Comparison of ENCODE assay signal across 9 mouse cellular contexts in genomic region chr6:136689790-136690413, GRCm38 (mm10). TPM values are rescaled to one million over a fixed set of nuclear protein-coding genes. Genes with fewer than 3 reads are reported as not detected.
A peak's percentile ranks its signal among the peaks of the same experiment; 100 is the strongest.
DNase-seq lines count a peak whose midpoint lies in the region; ATAC-seq lines count a peak whose summit lies in the region.
"Had no signal": no experiment of that assay in that cellular context is flagged by ENCODE, and none has a peak within 500 bp of the region (broad histone marks: within the 10 kb centered on the region; RNA-seq: fewer than 3 reads in every experiment).

No protein-coding gene starts in this region.

- H3K36me3 ChIP-seq in heart, embryonic 10.5 days = no peaks in the 10 kb centered on the region; the same call in 1 of the 2 replicates
- no peaks in the 10 kb centered on the region for H3K36me3 ChIP-seq in embryonic facial prominence, embryonic 14.5 days (ENCODE audit: control insufficient read depth, insufficient read depth, low read length)
- no peaks in the 10 kb centered on the region for H3K36me3 ChIP-seq in megakaryocyte, embryonic 14.5 days (replicated peaks; ENCODE audit: low read length)

- H3K9me3 ChIP-seq in heart, embryonic 10.5 days = no peaks in the 10 kb centered on the region
- H3K9me3 ChIP-seq in embryonic facial prominence, embryonic 14.5 days (ENCODE audit: control insufficient read depth, low read length) = 0 out of 2 replicates have a peak, but pooled peaks cover 7% of the 10 kb centered on the region
- peaks cover 34% of the 10 kb centered on the region for H3K9me3 ChIP-seq in megakaryocyte, embryonic 14.5 days

- no peak overlapping the region for H3K27ac ChIP-seq in heart, embryonic 10.5 days
- H3K27ac ChIP-seq in embryonic facial prominence, embryonic 14.5 days (replicated peaks; ENCODE audit: low read depth, low read length) = peak overlapping the region; percentile 59

- H3K9ac ChIP-seq in embryonic facial prominence, embryonic 14.5 days (ENCODE audit: low read depth, low read length) = no peak overlapping the region

- no peak for ATAC-seq in embryonic facial prominence, embryonic 14.5 days (ENCODE audit: low read depth)
- ATAC-seq in frontal cortex, adult (ENCODE audit: low TSS enrichment) = no peak

- no peak overlapping the region for H3K4me3 ChIP-seq in heart, embryonic 10.5 days
- no peak overlapping the region for H3K4me3 ChIP-seq in embryonic facial prominence, embryonic 14.5 days (ENCODE audit: low read depth, low read length)
- peak overlapping the region; percentile 7 for H3K4me3 ChIP-seq in megakaryocyte, embryonic 14.5 days (replicated peaks)
- H3K4me3 ChIP-seq: erythroblast, embryonic 14.5 days had no signal

- peaks cover 8% of the 10 kb centered on the region for H3K4me1 ChIP-seq in heart, embryonic 10.5 days
- no peaks in the 10 kb centered on the region for H3K4me1 ChIP-seq in embryonic facial prominence, embryonic 14.5 days (ENCODE audit: control insufficient read depth, insufficient read depth, low read length)
- H3K4me1 ChIP-seq in megakaryocyte, embryonic 14.5 days = peaks cover 4% of the 10 kb centered on the region; the same call in 1 of the 2 replicates

- peak; percentile 22 to 60 for DNase-seq in heart, adult 9 months (ENCODE audit: low spot score in 2 of 2)
- DNase-seq in heart, embryonic 10.5 days (ENCODE audit: low spot score) = no peak
- DNase-seq in B cell, adult 2 months = peak; percentile 78 to 86
- no peak for DNase-seq in embryonic facial prominence, embryonic 14.5 days (ENCODE audit: low spot score)
- no peak for DNase-seq in adrenal gland, adult 8-10 months
- DNase-seq in cerebellum, postnatal 25 days = no peak

- H3K27me3 ChIP-seq in heart, embryonic 10.5 days (ENCODE audit: insufficient read depth, poor library complexity, severe bottlenecking) = no peaks in the 10 kb centered on the region
- no peaks in the 10 kb centered on the region for H3K27me3 ChIP-seq in embryonic facial prominence, embryonic 14.5 days (replicated peaks; ENCODE audit: control insufficient read depth, insufficient read depth, low read length)
- peaks cover 6% of the 10 kb centered on the region for H3K27me3 ChIP-seq in megakaryocyte, embryonic 14.5 days (replicated peaks)

- no peak overlapping the region for H3K4me2 ChIP-seq in embryonic facial prominence, embryonic 14.5 days (ENCODE audit: low read depth, low read length)

- 71% methylated on average over 15 of the region's 15 CpGs for WGBS in heart, embryonic 10.5 days
- WGBS in embryonic facial prominence, embryonic 14.5 days = 54% methylated on average over 14 of the region's 15 CpGs

RNA-seq across cellular contexts. Expression of gene Plbd1, which starts 28.2 kb away (rescaled TPM):
- polyA plus RNA-seq in heart, embryonic 10.5 days (2016; fragmentation: Nextera tagmentation; extraction: Ambion mirVana) = 3.1 and 6.0 TPM in 2 replicates
- 12.1 and 12.4 TPM in 2 replicates for polyA plus RNA-seq in embryonic facial prominence, embryonic 14.5 days (2014; fragmentation: Nextera tagmentation; extraction: Ambion mirVana)
- polyA plus RNA-seq in megakaryocyte, embryonic 14.5 days (2012; ENCODE audit: insufficient read depth, low replicate concordance) = 1.1 and 9.9 TPM in 2 replicates
- 10 to 100 TPM in 3 of 4 experiments, 1 to 10 TPM in 1; 7.6 to 20.9 (median 15.8) TPM for total RNA-seq in adrenal gland, adult 8-10 months (2022)

Comparison
In these comparisons a context has a peak if more than half of its experiments do, and no peak if none do; other contexts are left out.
1. DNase-seq: peak in heart, adult 9 months (2 of 2) and B cell, adult 2 months (2 of 2); none in heart, embryonic 10.5 days (single experiment), embryonic facial prominence, embryonic 14.5 days (single experiment), adrenal gland, adult 8-10 months (single experiment) and cerebellum, postnatal 25 days (0 of 2).